Mouse (Mus musculus) brain, adult 10 weeks (tissue): ENCODE data around the gene Dnmbp. TPM values are rescaled to one million over a fixed set of nuclear protein-coding genes. Genes with fewer than 3 reads are reported as not detected.

ENCODE experiments used
- polyA plus RNA-seq: library from polyadenylated mRNA; stranded (reverse); fragments of 350-450 nt; fragmentation: Illumina TruSeq; extraction: RNeasy Lipid Tissue Mini Kit (QIAGEN cat#74804); gene quantifications from one replicate; pipeline ENCODE4 v1.2.3, GENCODE M21; 2015; ENCODE audit warnings: low read depth, low replicate concordance

Gene Dnmbp
- polyA plus RNA-seq, result 4.7 TPM

DNA sequence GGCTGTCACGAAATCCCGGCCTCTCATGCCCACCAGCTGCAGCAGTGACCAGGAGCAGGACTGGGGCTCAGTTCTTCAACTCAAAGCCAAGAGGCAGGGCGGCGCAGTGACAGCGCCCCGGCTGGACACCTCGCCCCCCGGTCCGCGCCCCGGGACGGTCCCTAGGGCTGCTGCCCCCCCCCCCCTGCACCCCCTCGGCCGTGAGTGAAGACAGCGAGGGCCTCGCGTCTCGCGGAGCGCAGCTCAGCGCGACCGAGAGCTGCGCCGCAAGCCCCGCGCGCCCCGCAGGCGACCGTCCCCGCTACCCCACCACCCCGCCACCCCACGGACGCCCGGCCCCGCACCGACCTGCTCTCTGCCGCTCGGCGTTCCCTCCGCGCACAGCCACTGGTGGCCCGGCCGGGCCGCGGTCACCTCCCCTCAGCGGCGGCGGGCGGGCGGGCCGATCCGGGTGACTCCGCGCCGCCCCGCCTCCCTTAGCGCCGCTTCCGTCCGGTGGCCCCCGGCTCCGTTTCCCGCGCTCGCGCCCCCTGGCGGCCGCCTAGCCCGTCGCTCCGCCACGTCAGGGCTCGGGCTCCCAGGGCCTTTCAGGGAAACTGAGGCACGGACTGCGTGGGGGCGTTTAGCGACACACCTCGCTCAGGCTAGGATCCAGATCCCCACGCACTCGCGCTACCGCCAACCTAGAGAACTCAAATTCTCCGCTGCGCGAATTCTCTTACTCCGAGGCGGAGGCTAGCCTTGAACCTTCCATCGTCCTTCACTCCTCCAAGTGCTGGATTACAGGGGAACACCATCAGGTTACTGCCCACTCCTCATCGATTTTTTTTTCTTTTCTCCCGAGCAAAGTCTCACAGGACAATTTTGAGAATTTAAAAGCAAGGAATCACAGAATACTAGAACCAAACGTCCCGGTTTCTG is at the start of gene Dnmbp:
Gene Dnmbp (minus strand): TSS at position 423 of the 921 bp plus-strand sequence.

DNA sequence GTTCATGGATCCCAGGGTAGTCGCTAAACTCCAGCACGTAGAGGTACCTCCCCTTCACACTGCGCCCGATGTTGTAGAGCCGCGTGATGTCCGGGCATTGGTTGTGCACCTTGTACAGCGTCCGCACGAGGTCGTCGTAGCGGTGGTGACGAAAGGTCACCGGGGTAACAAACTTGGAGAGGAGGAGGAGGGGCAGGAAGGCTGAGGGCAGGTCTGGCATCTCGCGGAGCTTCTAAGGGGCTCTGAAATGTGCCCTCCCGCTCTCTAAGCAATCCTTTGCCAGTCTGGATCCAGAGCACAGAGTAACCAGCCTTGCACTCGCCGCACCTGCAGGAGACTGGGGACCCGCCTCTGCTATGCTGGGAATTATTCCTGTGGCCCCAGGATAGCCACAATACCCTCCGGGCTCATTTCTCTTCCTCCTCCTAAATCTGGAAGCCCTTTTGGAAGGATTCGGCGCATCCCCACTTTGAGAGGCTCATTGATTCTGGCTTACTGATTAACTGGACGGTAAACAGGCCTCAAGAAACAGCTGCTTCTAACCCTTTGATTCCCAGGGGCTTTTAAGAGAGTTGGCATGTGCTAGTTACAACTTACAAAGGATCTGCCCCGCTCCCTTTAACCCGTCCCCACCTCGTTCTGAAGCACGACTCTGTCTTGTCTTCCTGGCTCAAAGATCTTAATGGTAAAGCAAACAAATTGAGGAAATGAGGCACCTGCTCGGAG is 46.2 kb upstream of the Dnmbp start, which contains the start of gene Cpn1:
Gene Cpn1 (minus strand): TSS at position 488 of the 726 bp plus-strand sequence.

Other genes with a start within 250 kb of the Dnmbp start
- gene Cutc, start 187.2 kb downstream of the Dnmbp start, polyA plus RNA-seq, result 11.1 TPM
- gene Cox15, start 187.2 kb downstream of the Dnmbp start, polyA plus RNA-seq, result 11.2 TPM
- 0.18 TPM for gene Abcc2, start 158.0 kb downstream of the Dnmbp start, polyA plus RNA-seq
- 0.49 TPM for gene Cpn1, start 46.4 kb upstream of the Dnmbp start, polyA plus RNA-seq
- gene Cyp2c23, start 89.0 kb upstream of the Dnmbp start, polyA plus RNA-seq, result not detected
- gene Erlin1, start 129.6 kb upstream of the Dnmbp start, polyA plus RNA-seq, result 20.5 TPM
- gene Chuk, start 167.3 kb upstream of the Dnmbp start, polyA plus RNA-seq, result 53.1 TPM
- 14.9 TPM for gene Cwf19l1, start 195.7 kb upstream of the Dnmbp start, polyA plus RNA-seq
- gene Bloc1s2, start 206.3 kb upstream of the Dnmbp start, polyA plus RNA-seq, result 99.0 TPM